9 mouse cellular contexts compared by ENCODE assay signal in the genomic region with DNA sequence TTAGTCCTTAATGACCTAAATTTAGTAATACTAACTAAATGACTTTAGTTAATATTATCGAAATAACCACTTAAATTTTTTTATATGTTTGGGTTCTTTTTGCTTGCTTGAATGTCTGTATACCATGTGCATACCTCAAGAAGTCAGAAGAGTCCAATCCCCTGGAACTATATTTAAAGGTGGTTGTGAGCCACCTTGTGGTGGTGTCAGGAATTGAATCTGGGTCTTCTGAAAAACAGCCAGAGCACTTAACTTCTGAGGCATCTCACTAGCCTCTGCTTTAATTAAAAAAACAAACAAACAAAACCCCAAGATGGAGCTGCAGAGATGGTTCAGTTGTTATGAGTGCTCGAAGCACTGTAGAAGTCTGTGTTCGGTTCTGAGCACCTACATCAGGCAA. TPM values are rescaled to one million over a fixed set of nuclear protein-coding genes. Genes with fewer than 3 reads are reported as not detected.
DNase-seq lines count a peak whose midpoint lies in the region; ATAC-seq lines count a peak whose summit lies in the region.
"Had no signal": no experiment of that assay in that cellular context is flagged by ENCODE, and none has a peak within 500 bp of the region (broad histone marks: within the 10 kb centered on the region; RNA-seq: fewer than 3 reads in every experiment).

No protein-coding gene starts in this region.

- ATAC-seq in inflammation-experienced regulatory T-cells, adult 6 months: peak; percentile 65

- DNase-seq in gastrocnemius, postnatal 10 days: peak; percentile 32
- DNase-seq in gastrocnemius, adult 8-10 months (ENCODE audit: low spot score in 2 of 2): no peak
- DNase-seq in testis, postnatal 10 days (ENCODE audit: low spot score): peak; percentile 67
- DNase-seq in testis, postnatal 14 days (ENCODE audit: low spot score): no peak
- DNase-seq in cerebellum, adult 9-11 months: peak; percentile 36
- DNase-seq in lung, postnatal 25 days (ENCODE audit: low spot score): peak; percentile 41
- peak; percentile 57 for DNase-seq in thymus, postnatal 14 days

RNA-seq across cellular contexts. Expression of a gene that starts 11.0 kb away (rescaled TPM):
- 1 to 10 TPM; 3.0 to 4.9 TPM for total RNA-seq in gastrocnemius, postnatal 10 days (2021)
- 1 to 10 TPM; 4.0 to 5.3 (median 4.2) TPM for total RNA-seq in gastrocnemius, adult 8-10 months (2022)
- 10 to 100 TPM in 2 of 3 experiments, 1 to 10 TPM in 1; 8.3 to 13.9 (median 11.3) TPM for polyA plus RNA-seq in inflammation-experienced regulatory T-cells, adult 6 months (2017; shearing (Covaris generic))

RNA-seq across cellular contexts. Expression of a gene that starts 11.2 kb away (rescaled TPM):
- total RNA-seq in gastrocnemius, postnatal 10 days (2021): 10 to 100 TPM; 26.7 to 32.8 TPM
- total RNA-seq in gastrocnemius, adult 8-10 months (2022): 10 to 100 TPM; 24.4 to 32.6 (median 26.6) TPM
- polyA plus RNA-seq in inflammation-experienced regulatory T-cells, adult 6 months (2017; shearing (Covaris generic)): 10 to 100 TPM; 30.4 to 48.3 (median 38.9) TPM

RNA-seq across cellular contexts. Expression of a gene that starts 36.4 kb away (rescaled TPM):
- total RNA-seq in gastrocnemius, postnatal 10 days (2021): not detected
- not detected for total RNA-seq in gastrocnemius, adult 8-10 months (2022)
- polyA plus RNA-seq in inflammation-experienced regulatory T-cells, adult 6 months (2017; shearing (Covaris generic)): not detected
- polyA plus RNA-seq: myocyte had no signal

Comparison
In these comparisons a context has a peak if more than half of its experiments do, and no peak if none do; other contexts are left out.
1. DNase-seq: peak in gastrocnemius, postnatal 10 days (single experiment), testis, postnatal 10 days (single experiment), cerebellum, adult 9-11 months (single experiment), lung, postnatal 25 days (single experiment) and thymus, postnatal 14 days (single experiment); none in gastrocnemius, adult 8-10 months (0 of 2) and testis, postnatal 14 days (single experiment).